Mouse (Mus musculus) myocyte (in vitro differentiated cells): Measurements from ENCODE around the gene Zfp827. TPM values are rescaled to one million over a fixed set of nuclear protein-coding genes. Genes with fewer than 3 reads are reported as not detected.

ENCODE experiments used
- H3K27me3 ChIP-seq: one replicate; pipeline ENCODE4 v1.6.1; 2011; ENCODE audit not compliant: control insufficient read depth, insufficient read depth, insufficient read length
- H3K36me3 ChIP-seq: one replicate; pipeline ENCODE4 v1.6.1; 2011; ENCODE audit not compliant: control insufficient read depth, insufficient read depth
- H3K4me2 ChIP-seq: one replicate; pipeline ENCODE4 v1.6.1; 2011; ENCODE audit warnings: low read depth, control low read depth
- H3K4me3 ChIP-seq: one replicate; pipeline ENCODE4 v1.5.1; 2011; ENCODE audit warnings: mild to moderate bottlenecking, control low read depth, moderate library complexity
- H3K79me2 ChIP-seq: one replicate; pipeline ENCODE4 v1.6.1; 2011; ENCODE audit not compliant: control insufficient read depth, insufficient read depth
- H3ac ChIP-seq: one replicate; pipeline ENCODE4 v1.6.1; 2011; ENCODE audit not compliant: control insufficient read depth, insufficient read length
- CEBPB ChIP-seq: IDR thresholded peaks from 2 replicates; pipeline ENCODE4 v1.6.1; 2011; ENCODE audit warnings: mild to moderate bottlenecking, moderate library complexity; ENCODE audit not compliant: poor library complexity, insufficient read depth, severe bottlenecking
- E2F4 ChIP-seq: IDR thresholded peaks from one replicate; pipeline ENCODE4 v1.6.1; 2011; ENCODE audit warnings: mild to moderate bottlenecking, control low read depth, moderate library complexity; ENCODE audit not compliant: insufficient read depth
- MAX ChIP-seq: IDR thresholded peaks from one replicate; pipeline ENCODE4 v1.6.1; 2011; ENCODE audit warnings: low read depth, mild to moderate bottlenecking, control low read depth
- MYOD1 ChIP-seq, 3 experiments: IDR thresholded peaks; one replicate each; pipeline ENCODE4 v1.6.1; 2011; ENCODE audit warnings: control low read depth in 2 of 3, low read depth in 2 of 3, mild to moderate bottlenecking in 2 of 3, moderate library complexity in 1 of 3; ENCODE audit not compliant: insufficient read length in 2 of 3, control insufficient read depth in 1 of 3
- MYOG ChIP-seq, 3 experiments: IDR thresholded peaks; one replicate each; pipeline ENCODE4 v1.6.1; 2011; ENCODE audit warnings: control low read depth in 2 of 3, low read depth in 2 of 3, mild to moderate bottlenecking in 2 of 3; ENCODE audit not compliant: insufficient read length in 2 of 3, control insufficient read depth in 1 of 3, insufficient read depth in 1 of 3
- POLR2A ChIP-seq: IDR thresholded peaks from one replicate; pipeline ENCODE4 v1.6.1; 2011; ENCODE audit warnings: low read depth, mild to moderate bottlenecking, control low read depth, moderate library complexity; ENCODE audit not compliant: insufficient read length
- POLR2AphosphoS2 ChIP-seq: IDR thresholded peaks from one replicate; pipeline ENCODE4 v1.6.1; 2011; ENCODE audit warnings: low read depth, control low read depth; ENCODE audit not compliant: insufficient read length
- REST ChIP-seq: IDR thresholded peaks from one replicate; pipeline ENCODE4 v1.6.1; 2011; ENCODE audit warnings: mild to moderate bottlenecking, control low read depth, moderate library complexity; ENCODE audit not compliant: insufficient read depth, insufficient read length
- SRF ChIP-seq: IDR thresholded peaks from one replicate; pipeline ENCODE4 v1.6.1; 2011; ENCODE audit warnings: low read depth; ENCODE audit not compliant: control insufficient read depth, insufficient read length
- TCF12 ChIP-seq: IDR thresholded peaks from one replicate; pipeline ENCODE4 v1.6.1; 2011; ENCODE audit warnings: mild to moderate bottlenecking, control low read depth; ENCODE audit not compliant: poor library complexity, insufficient read depth, severe bottlenecking
- TCF3 ChIP-seq: IDR thresholded peaks from one replicate; pipeline ENCODE4 v1.6.1; 2011; ENCODE audit warnings: low read depth, control low read depth; ENCODE audit not compliant: insufficient read length
- USF1 ChIP-seq: IDR thresholded peaks from one replicate; pipeline ENCODE4 v1.6.1; 2011; ENCODE audit warnings: low read depth, mild to moderate bottlenecking, control low read depth, moderate library complexity
- polyA plus RNA-seq: library from polyadenylated mRNA; unstranded; fragments of >200 nt; fragmentation: generic; extraction: Trizol; gene quantifications from one replicate; pipeline ENCODE4 v1.2.1, GENCODE M21; 2012; ENCODE audit warnings: missing spikeins

Zfp827 gene
- polyA plus RNA-seq, 1 experiment: 7.7 TPM

DNA sequence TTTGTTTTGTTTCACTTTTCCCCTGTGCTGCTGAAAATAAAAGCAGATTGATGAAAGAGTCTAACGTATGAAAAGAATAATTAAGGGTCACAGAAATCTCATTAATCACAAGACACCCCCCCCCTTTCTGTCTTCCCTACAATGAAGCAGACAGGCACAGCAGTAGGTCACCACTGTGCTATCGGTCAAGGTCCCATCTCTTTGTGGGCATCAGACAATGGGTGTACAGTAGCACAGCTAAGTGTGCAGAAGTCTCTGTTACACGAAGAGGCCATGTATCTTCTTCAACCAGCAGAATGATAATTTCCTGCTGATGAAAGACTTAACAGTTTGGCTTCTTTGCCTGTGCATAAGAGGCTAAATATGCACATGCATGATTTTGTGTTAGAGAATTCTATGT, 170.4 kb downstream of the Zfp827 start:
- H3K4me2 ChIP-seq: no peak overlapping the region
- H3K4me3 ChIP-seq: no peak overlapping the region
- H3ac ChIP-seq: no peak overlapping the region
- H3K79me2 ChIP-seq: no peaks in the 10 kb centered on the region
- no peak for TF ChIP-seq SRF
- no peak for TF ChIP-seq REST
- TF ChIP-seq CEBPB: no peak
- TF ChIP-seq USF1: no peak
- no peak for TF ChIP-seq POLR2AphosphoS2
- TF ChIP-seq MYOD1 (IDR thresholded peaks at IDR 0.05; ENCODE audit: control insufficient read depth in 1 of 3, insufficient read length in 2 of 3, low read depth in 2 of 3): no peak
- no peak for TF ChIP-seq POLR2A
- TF ChIP-seq E2F4: no peak
- no peak for TF ChIP-seq MYOG (IDR thresholded peaks at IDR 0.05; ENCODE audit: control insufficient read depth in 1 of 3, insufficient read depth in 1 of 3, insufficient read length in 2 of 3, low read depth in 2 of 3)
- no peak for TF ChIP-seq MAX
- H3K27me3 ChIP-seq: no peaks in the 10 kb centered on the region
- no peaks in the 10 kb centered on the region for H3K36me3 ChIP-seq

- H3K27me3 ChIP-seq: no peaks in the 10 kb centered on the region
- H3K36me3 ChIP-seq: no peaks in the 10 kb centered on the region
- H3K4me3 ChIP-seq: no peak overlapping the region
- TF ChIP-seq E2F4: no peak
- no peak for TF ChIP-seq CEBPB
- TF ChIP-seq MAX: no peak
- no peak for TF ChIP-seq USF1
- no peak for TF ChIP-seq TCF12
- no peak for TF ChIP-seq SRF
- TF ChIP-seq POLR2AphosphoS2: no peak
- H3K4me2 ChIP-seq: no peak overlapping the region
- H3K79me2 ChIP-seq: no peaks in the 10 kb centered on the region
- H3ac ChIP-seq: no peak overlapping the region
Measured at GRCm38 (mm10) chr8:79201446-79202147, 173.4 kb downstream of the Zfp827 start.

GRCm38 (mm10) chr8:79206895-79207294, 178.7 kb downstream of the Zfp827 start:
- no peaks in the 10 kb centered on the region for H3K27me3 ChIP-seq
- no peak overlapping the region for H3ac ChIP-seq
- H3K36me3 ChIP-seq: no peaks in the 10 kb centered on the region
- no peak for TF ChIP-seq POLR2A
- no peak for TF ChIP-seq MAX
- TF ChIP-seq MYOD1 (IDR thresholded peaks at IDR 0.05; ENCODE audit: control insufficient read depth in 1 of 3, insufficient read length in 2 of 3, low read depth in 2 of 3): peak in 2 of 3 experiments; percentile 56 to 72
- no peak for TF ChIP-seq CEBPB
- TF ChIP-seq TCF12: peak; percentile 10
- peak; percentile 44 to 71 (median 65) for TF ChIP-seq MYOG (IDR thresholded peaks at IDR 0.05; ENCODE audit: control insufficient read depth in 1 of 3, insufficient read depth in 1 of 3, insufficient read length in 2 of 3, low read depth in 2 of 3)
- no peak overlapping the region for H3K4me3 ChIP-seq
- peak overlapping the region; percentile 1 for H3K4me2 ChIP-seq
- no peaks in the 10 kb centered on the region for H3K79me2 ChIP-seq

DNA sequence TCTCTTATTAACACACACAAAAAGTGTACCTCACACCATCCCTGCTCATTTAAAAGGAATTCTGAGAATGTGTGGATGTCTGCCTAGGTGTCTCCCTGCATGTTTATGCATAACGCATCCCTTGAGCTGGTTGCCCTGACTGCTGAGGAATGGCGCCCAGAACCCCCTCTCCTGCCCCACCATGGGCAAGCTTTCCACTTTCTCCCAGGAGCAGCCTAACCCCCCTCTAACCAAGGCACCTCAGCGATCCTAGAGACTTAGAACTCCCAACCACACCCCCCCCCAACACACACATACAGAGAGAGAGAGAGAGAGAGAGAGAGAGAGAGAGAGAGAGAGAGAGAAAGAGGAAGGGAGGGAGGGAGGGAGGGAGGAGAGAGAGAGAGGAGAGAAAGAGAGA, 179.9 kb downstream of the Zfp827 start:
- Histone ChIP-seq H3K4me2 (peak overlapping the region; percentile 100), H3K36me3 (no peaks in the 10 kb centered on the region), H3K4me3 (peak overlapping the region; percentile 31), H3K79me2 (no peaks in the 10 kb centered on the region), H3ac (no peak overlapping the region), H3K27me3 (no peaks in the 10 kb centered on the region)
- TF ChIP-seq MAX (no peak), MYOG (IDR thresholded peaks at IDR 0.05; ENCODE audit: control insufficient read depth in 1 of 3, insufficient read depth in 1 of 3, insufficient read length in 2 of 3, low read depth in 2 of 3) (no peak), SRF (no peak), REST (no peak), CEBPB (no peak), POLR2AphosphoS2 (no peak)

DNA sequence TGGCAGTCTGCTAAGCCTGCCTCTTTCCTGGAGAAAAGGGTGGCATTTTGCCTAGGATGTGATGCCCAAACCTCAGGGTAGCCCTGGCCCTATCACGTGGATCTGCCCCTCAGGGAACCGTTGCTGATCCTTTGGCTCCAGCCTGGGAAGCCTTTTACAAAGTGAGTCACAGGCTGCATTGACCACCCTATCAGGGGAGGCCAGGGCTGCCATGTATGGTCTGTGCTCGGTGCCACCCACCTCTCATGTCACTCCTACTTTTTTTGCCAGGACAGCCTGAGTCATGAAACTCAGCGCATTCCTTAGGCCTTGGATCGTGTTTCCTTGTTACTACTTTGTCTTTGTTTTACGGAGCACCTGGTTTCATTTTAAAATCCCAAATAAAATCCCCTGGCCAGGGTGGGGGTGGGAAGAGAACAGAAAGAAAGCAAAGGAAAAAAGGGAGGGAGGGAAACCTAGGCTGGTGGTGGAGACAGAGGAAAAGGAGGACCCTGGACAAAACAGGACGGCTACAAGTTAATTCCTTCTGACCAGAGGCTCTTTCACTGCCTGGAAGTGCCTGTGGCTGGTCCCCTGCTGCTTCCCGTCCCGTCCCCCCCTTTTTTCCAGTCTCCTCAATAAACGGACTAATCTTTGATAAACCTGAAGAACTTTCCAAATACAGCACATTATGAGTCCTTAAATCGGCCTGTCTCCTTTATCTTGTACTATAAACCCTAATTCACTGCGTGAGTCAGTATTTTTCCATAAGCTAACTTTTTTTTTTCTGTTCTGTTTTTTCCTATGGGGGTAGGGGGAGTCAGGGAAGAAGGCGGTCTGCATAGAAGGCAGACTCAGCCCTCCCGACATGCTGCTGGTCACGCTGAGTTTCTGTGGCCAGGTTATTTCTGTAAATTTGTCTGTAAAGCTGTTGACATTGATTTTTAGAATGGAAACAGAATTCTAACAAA, 180.7 kb downstream of the Zfp827 start:
- Histone ChIP-seq H3K4me2 (peak overlapping the region; percentile 100), H3K27me3 (no peaks in the 10 kb centered on the region), H3K36me3 (no peaks in the 10 kb centered on the region), H3ac (no peak overlapping the region), H3K4me3 (peak overlapping the region; percentile 31), H3K79me2 (no peaks in the 10 kb centered on the region)
- TF ChIP-seq E2F4 (no peak), POLR2A (peak; percentile 57), USF1 (peak; percentile 74), POLR2AphosphoS2 (peak; percentile 45), MYOD1 (IDR thresholded peaks at IDR 0.05; ENCODE audit: control insufficient read depth in 1 of 3, insufficient read length in 2 of 3, low read depth in 2 of 3) (peak in 2 of 3 experiments; percentile 13 to 15), REST (no peak), CEBPB (no peak), MYOG (IDR thresholded peaks at IDR 0.05; ENCODE audit: control insufficient read depth in 1 of 3, insufficient read depth in 1 of 3, insufficient read length in 2 of 3, low read depth in 2 of 3) (peak in 1 of 3 experiments; percentile 1), TCF12 (no peak), SRF (peak; percentile 97), MAX (no peak), TCF3 (no peak)
